Mouse (Mus musculus): ENCODE measurements around the gene Fxyd4.

- TF ChIP-seq POLR2A (IDR thresholded peaks at IDR 0.05; ENCODE audit: extremely low read depth, insufficient read depth, low read length) (no peak), CTCF (IDR thresholded peaks at IDR 0.05; ENCODE audit: low read depth, low read length) (peak; percentile 35; the same call in 1 of the 2 replicates)
Measured at GRCm38 (mm10) chr6:117952330-117952729, 14.8 kb upstream of the Fxyd4 start.

All from liver, adult 2 months (tissue).